Mouse (Mus musculus) MEL (cell line): ENCODE measurements at regions not wholly inside any gene's neighbourhood (a gene's known extent, or its start where the extent isn't known, plus 50 kb on each side); places are given as distances from the start of the nearest gene placed in this dataset.

Source experiments
- CHD2 ChIP-seq: IDR thresholded peaks from 2 replicates; pipeline ENCODE4 v1.6.1; 2011; ENCODE audit warnings: low read length, improper control_type of control experiment
- CTCF ChIP-seq, 3 experiments: IDR thresholded peaks in 2 of 3; conservative IDR thresholded peaks in 1 of 3; 2 replicates each; pipeline ENCODE4 v1.5.1; 2011 to 2012; ENCODE audit warnings: low read length in 3 of 3, low read depth in 2 of 3, mild to moderate bottlenecking in 2 of 3, improper control_type of control experiment in 1 of 3, inconsistent platforms in 1 of 3, mixed read lengths in 1 of 3, moderate library complexity in 1 of 3; ENCODE audit not compliant: control insufficient read depth in 1 of 3, insufficient read depth in 1 of 3, poor library complexity in 1 of 3, severe bottlenecking in 1 of 3
- E2F4 ChIP-seq: IDR thresholded peaks from 2 replicates; pipeline ENCODE4 v1.6.1; 2011; ENCODE audit warnings: low read depth, low read length, improper control_type of control experiment, borderline replicate concordance
- ELF1 ChIP-seq: IDR thresholded peaks from 2 replicates; pipeline ENCODE4 v1.6.1; 2014; ENCODE audit warnings: low read depth, mild to moderate bottlenecking, inconsistent platforms, low read length, improper control_type of control experiment, moderate library complexity
- EP300 ChIP-seq, 2 experiments: IDR thresholded peaks; 2 replicates each; pipeline ENCODE4 v1.6.1; 2011; ENCODE audit warnings: improper control_type of control experiment in 2 of 2, low read length in 2 of 2, low read depth in 1 of 2, mild to moderate bottlenecking in 1 of 2
- GATA1 ChIP-seq: IDR thresholded peaks from 2 replicates; pipeline ENCODE4 v1.6.1; 2011; ENCODE audit warnings: low read depth, low read length, improper control_type of control experiment
- MAX ChIP-seq: IDR thresholded peaks from 2 replicates; pipeline ENCODE4 v1.6.1; 2011; ENCODE audit warnings: low read length, improper control_type of control experiment
- MEF2A ChIP-seq: IDR thresholded peaks from 2 replicates; pipeline ENCODE4 v1.6.1; 2014; ENCODE audit warnings: low read depth, mild to moderate bottlenecking, inconsistent platforms, low read length, improper control_type of control experiment; ENCODE audit not compliant: poor library complexity, insufficient replicate concordance, severe bottlenecking; ENCODE audit errors: extremely low read depth
- NRF1 ChIP-seq: IDR thresholded peaks from 2 replicates; pipeline ENCODE4 v1.6.1; 2014; ENCODE audit warnings: low read depth, mild to moderate bottlenecking, inconsistent platforms, low read length, improper control_type of control experiment, moderate library complexity; ENCODE audit not compliant: poor library complexity, insufficient read depth, severe bottlenecking
- POLR2A ChIP-seq, 2 experiments: IDR thresholded peaks; 2 replicates each; pipeline ENCODE4 v1.6.1; 2011 to 2012; ENCODE audit warnings: low read length in 2 of 2, mild to moderate bottlenecking in 2 of 2, control low read depth in 1 of 2, improper control_type of control experiment in 1 of 2, low read depth in 1 of 2, moderate library complexity in 1 of 2; ENCODE audit not compliant: control insufficient read depth in 1 of 2, insufficient read depth in 1 of 2, poor library complexity in 1 of 2
- TAL1 ChIP-seq: IDR thresholded peaks from 2 replicates; pipeline ENCODE4 v1.6.1; 2012; ENCODE audit warnings: mild to moderate bottlenecking, inconsistent platforms, low read length, moderate library complexity, mixed read lengths
- TBP ChIP-seq: IDR thresholded peaks from 2 replicates; pipeline ENCODE4 v1.8.0; 2011; ENCODE audit warnings: low read depth, low read length, improper control_type of control experiment
- ZMIZ1 ChIP-seq: IDR thresholded peaks from 2 replicates; pipeline ENCODE4 v1.6.1; 2012; ENCODE audit warnings: low read depth, mild to moderate bottlenecking, inconsistent platforms, low read length, improper control_type of control experiment, moderate library complexity

DNA sequence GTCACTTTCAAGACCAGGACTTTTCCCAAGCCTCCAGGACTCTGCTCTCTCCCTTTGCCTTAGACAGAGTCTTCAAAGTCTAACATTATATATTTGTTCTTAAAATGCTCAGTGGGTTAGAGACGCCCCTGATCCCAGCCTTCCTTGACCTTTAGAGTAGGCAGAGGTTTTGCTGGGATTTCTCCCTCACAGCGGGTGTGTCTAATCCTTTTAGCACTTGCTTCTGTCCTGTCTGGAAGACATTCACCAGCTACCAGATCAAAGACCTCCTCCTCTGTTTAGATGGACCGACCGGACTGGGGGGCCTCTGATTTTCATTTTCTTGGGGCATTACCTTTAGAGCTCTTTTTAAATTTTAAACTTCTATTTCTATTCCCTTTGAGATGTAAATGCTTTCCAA, 130.7 kb downstream of the Atxn7l3b start:
- no peak for TF ChIP-seq MAX
- no peak for TF ChIP-seq NRF1
- TF ChIP-seq E2F4, result no peak
- no peak for TF ChIP-seq CTCF (IDR thresholded peaks at IDR 0.05 in 2 of 3, conservative IDR thresholded peaks at IDR 0.05 in 1 of 3; ENCODE audit: control insufficient read depth in 1 of 3, insufficient read depth in 1 of 3, low read depth in 2 of 3, low read length in 3 of 3, poor library complexity in 1 of 3, severe bottlenecking in 1 of 3)
- TF ChIP-seq MEF2A, result no peak
- no peak for TF ChIP-seq POLR2A (IDR thresholded peaks at IDR 0.05; ENCODE audit: control insufficient read depth in 1 of 2, insufficient read depth in 1 of 2, low read depth in 1 of 2, low read length in 2 of 2, poor library complexity in 1 of 2)
- no peak for TF ChIP-seq TAL1
- TF ChIP-seq EP300 (IDR thresholded peaks at IDR 0.05; ENCODE audit: low read depth in 1 of 2, low read length in 2 of 2), result no peak
- TF ChIP-seq ELF1, result no peak
- no peak for TF ChIP-seq ZMIZ1
- no peak for TF ChIP-seq TBP
- no peak for TF ChIP-seq GATA1
- TF ChIP-seq CHD2, result no peak
